Mouse (Mus musculus): ENCODE measurements around the gene Sirt4. TPM values are rescaled to one million over a fixed set of nuclear protein-coding genes. Genes with fewer than 3 reads are reported as not detected.

Gene Sirt4
- polyA plus RNA-seq, 1 experiment from 2014 or later: 17.2 TPM

GRCm38 (mm10) chr5:115464408-115465115 lies 20.0 kb downstream of the Sirt4 start:
- 77% methylated on average over 18 of the region's 18 CpGs for WGBS

GRCm38 (mm10) chr5:115458918-115459317 lies 25.6 kb downstream of the Sirt4 start:
- DNase-seq (ENCODE audit: low spot score): no peak
- Histone ChIP-seq H3K4me2 (ENCODE audit: low read depth, low read length) (no peak overlapping the region), H3K27me3 (ENCODE audit: control insufficient read depth, insufficient read depth, low read length) (no peaks in the 10 kb centered on the region), H3K9ac (replicated peaks; ENCODE audit: low read length) (no peak overlapping the region), H3K4me1 (ENCODE audit: control insufficient read depth, insufficient read depth, low read length) (no peaks in the 10 kb centered on the region), H3K36me3 (replicated peaks; ENCODE audit: control insufficient read depth, insufficient read depth, low read depth, low read length) (no peaks in the 10 kb centered on the region; the same call in none of the 2 replicates), H3K9me3 (replicated peaks; ENCODE audit: control insufficient read depth, low read length) (no peaks in the 10 kb centered on the region), H3K4me3 (ENCODE audit: low read depth, low read length) (no peak overlapping the region), H3K27ac (replicated peaks; ENCODE audit: low read depth, low read length) (no peak overlapping the region)
- no peak for ATAC-seq (replicated peaks; ENCODE audit: insufficient number of reproducible peaks, low FRiP score, low TSS enrichment, low read depth)
- WGBS: 56% methylated on average over 13 of the region's 13 CpGs

More at GRCm38 (mm10) chr5:115464408-115465115, 20.0 kb downstream of the Sirt4 start:
- DNase-seq (ENCODE audit: low spot score) (no peak), ATAC-seq (replicated peaks; ENCODE audit: insufficient number of reproducible peaks, low FRiP score, low TSS enrichment, low read depth) (no peak)
- Histone ChIP-seq H3K9ac (replicated peaks; ENCODE audit: low read length) (no peak overlapping the region), H3K27ac (replicated peaks; ENCODE audit: low read depth, low read length) (no peak overlapping the region), H3K4me3 (ENCODE audit: low read depth, low read length) (no peak overlapping the region), H3K36me3 (replicated peaks; ENCODE audit: control insufficient read depth, insufficient read depth, low read depth, low read length) (no peaks in the 10 kb centered on the region), H3K27me3 (ENCODE audit: control insufficient read depth, insufficient read depth, low read length) (no peaks in the 10 kb centered on the region), H3K9me3 (replicated peaks; ENCODE audit: control insufficient read depth, low read length) (no peaks in the 10 kb centered on the region), H3K4me2 (ENCODE audit: low read depth, low read length) (no peak overlapping the region), H3K4me1 (ENCODE audit: control insufficient read depth, insufficient read depth, low read length) (no peaks in the 10 kb centered on the region)

- no peak overlapping the region for H3K4me2 ChIP-seq (ENCODE audit: low read depth, low read length)
- DNase-seq (ENCODE audit: low spot score) (no peak), ATAC-seq (replicated peaks; ENCODE audit: insufficient number of reproducible peaks, low FRiP score, low TSS enrichment, low read depth) (no peak; the same call in 1 of the 2 replicates)
- H3K27me3 ChIP-seq (ENCODE audit: control insufficient read depth, insufficient read depth, low read length): no peaks in the 10 kb centered on the region
- H3K9ac ChIP-seq (replicated peaks; ENCODE audit: low read length): no peak overlapping the region
- no peak overlapping the region for H3K27ac ChIP-seq (replicated peaks; ENCODE audit: low read depth, low read length)
- H3K9me3 ChIP-seq (replicated peaks; ENCODE audit: control insufficient read depth, low read length): no peaks in the 10 kb centered on the region
- WGBS: 81% methylated on average over 7 of the region's 7 CpGs
- H3K4me3 ChIP-seq (ENCODE audit: low read depth, low read length): no peak overlapping the region
- no peaks in the 10 kb centered on the region for H3K4me1 ChIP-seq (ENCODE audit: control insufficient read depth, insufficient read depth, low read length)
- H3K36me3 ChIP-seq (replicated peaks; ENCODE audit: control insufficient read depth, insufficient read depth, low read depth, low read length): peaks cover 5% of the 10 kb centered on the region
Measured at GRCm38 (mm10) chr5:115455838-115456237, 28.7 kb downstream of the Sirt4 start.

- H3K9me3 ChIP-seq (replicated peaks; ENCODE audit: control insufficient read depth, low read length): no peaks in the 10 kb centered on the region
- 86% methylated on average over 12 of the region's 12 CpGs for WGBS
Measured at GRCm38 (mm10) chr5:115454422-115455090, 30.0 kb downstream of the Sirt4 start.

GRCm38 (mm10) chr5:115450410-115451317 lies 33.9 kb downstream of the Sirt4 start:
- Histone ChIP-seq H3K4me3 (ENCODE audit: low read depth, low read length) (no peak overlapping the region), H3K36me3 (replicated peaks; ENCODE audit: control insufficient read depth, insufficient read depth, low read depth, low read length) (peaks cover 22% of the 10 kb centered on the region)
- no peak for ATAC-seq (replicated peaks; ENCODE audit: insufficient number of reproducible peaks, low FRiP score, low TSS enrichment, low read depth)

More at GRCm38 (mm10) chr5:115454422-115455090, 30.0 kb downstream of the Sirt4 start:
- Histone ChIP-seq H3K4me1 (ENCODE audit: control insufficient read depth, insufficient read depth, low read length) (no peaks in the 10 kb centered on the region), H3K4me3 (ENCODE audit: low read depth, low read length) (no peak overlapping the region), H3K9ac (replicated peaks; ENCODE audit: low read length) (no peak overlapping the region), H3K27ac (replicated peaks; ENCODE audit: low read depth, low read length) (no peak overlapping the region), H3K36me3 (replicated peaks; ENCODE audit: control insufficient read depth, insufficient read depth, low read depth, low read length) (peaks cover 16% of the 10 kb centered on the region), H3K27me3 (ENCODE audit: control insufficient read depth, insufficient read depth, low read length) (no peaks in the 10 kb centered on the region), H3K4me2 (ENCODE audit: low read depth, low read length) (no peak overlapping the region)
- no peak for DNase-seq (ENCODE audit: low spot score)
- ATAC-seq (replicated peaks; ENCODE audit: insufficient number of reproducible peaks, low FRiP score, low TSS enrichment, low read depth): no peak

GRCm38 (mm10) chr5:115449247-115449646 lies 35.3 kb downstream of the Sirt4 start:
- Histone ChIP-seq H3K4me1 (ENCODE audit: control insufficient read depth, insufficient read depth, low read length) (no peaks in the 10 kb centered on the region), H3K4me3 (ENCODE audit: low read depth, low read length) (no peak overlapping the region), H3K4me2 (ENCODE audit: low read depth, low read length) (no peak overlapping the region), H3K36me3 (replicated peaks; ENCODE audit: control insufficient read depth, insufficient read depth, low read depth, low read length) (peaks cover 34% of the 10 kb centered on the region), H3K9ac (replicated peaks; ENCODE audit: low read length) (no peak overlapping the region), H3K27ac (replicated peaks; ENCODE audit: low read depth, low read length) (no peak overlapping the region), H3K27me3 (ENCODE audit: control insufficient read depth, insufficient read depth, low read length) (no peaks in the 10 kb centered on the region), H3K9me3 (replicated peaks; ENCODE audit: control insufficient read depth, low read length) (no peaks in the 10 kb centered on the region)
- WGBS: 86% methylated on average over 3 of the region's 3 CpGs
- ATAC-seq (replicated peaks; ENCODE audit: insufficient number of reproducible peaks, low FRiP score, low TSS enrichment, low read depth) (no peak), DNase-seq (ENCODE audit: low spot score) (no peak)

More at GRCm38 (mm10) chr5:115450410-115451317, 33.9 kb downstream of the Sirt4 start:
- Histone ChIP-seq H3K9me3 (replicated peaks; ENCODE audit: control insufficient read depth, low read length) (no peaks in the 10 kb centered on the region), H3K27ac (replicated peaks; ENCODE audit: low read depth, low read length) (no peak overlapping the region), H3K9ac (replicated peaks; ENCODE audit: low read length) (no peak overlapping the region), H3K4me2 (ENCODE audit: low read depth, low read length) (no peak overlapping the region), H3K4me1 (ENCODE audit: control insufficient read depth, insufficient read depth, low read length) (no peaks in the 10 kb centered on the region), H3K27me3 (ENCODE audit: control insufficient read depth, insufficient read depth, low read length) (no peaks in the 10 kb centered on the region)
- no peak for DNase-seq (ENCODE audit: low spot score)
- 94% methylated on average over 27 of the region's 27 CpGs for WGBS

GRCm38 (mm10) chr5:115447108-115447507 lies 37.4 kb downstream of the Sirt4 start:
- Histone ChIP-seq H3K36me3 (replicated peaks; ENCODE audit: control insufficient read depth, insufficient read depth, low read depth, low read length) (peaks cover 45% of the 10 kb centered on the region), H3K9me3 (replicated peaks; ENCODE audit: control insufficient read depth, low read length) (no peaks in the 10 kb centered on the region), H3K27ac (replicated peaks; ENCODE audit: low read depth, low read length) (no peak overlapping the region), H3K4me2 (ENCODE audit: low read depth, low read length) (no peak overlapping the region), H3K4me1 (ENCODE audit: control insufficient read depth, insufficient read depth, low read length) (no peaks in the 10 kb centered on the region), H3K4me3 (ENCODE audit: low read depth, low read length) (no peak overlapping the region), H3K27me3 (ENCODE audit: control insufficient read depth, insufficient read depth, low read length) (no peaks in the 10 kb centered on the region), H3K9ac (replicated peaks; ENCODE audit: low read length) (no peak overlapping the region)
- ATAC-seq (replicated peaks; ENCODE audit: insufficient number of reproducible peaks, low FRiP score, low TSS enrichment, low read depth) (no peak), DNase-seq (ENCODE audit: low spot score) (no peak)
- 85% methylated on average over 17 of the region's 17 CpGs for WGBS
